Mouse (Mus musculus): ENCODE measurements around the gene Isoc2a.

GRCm38 (mm10) chr7:4919096-4919495 is 42.1 kb downstream of the Isoc2a start:
- no peak for TF ChIP-seq EP300 (IDR thresholded peaks at IDR 0.05)
- no peak for TF ChIP-seq CTCF (IDR thresholded peaks at IDR 0.05)

All from lung, postnatal 0 days (tissue).